Mouse (Mus musculus) layer of hippocampus, adult 11-12 months (tissue): ENCODE measurements around the gene Tas2r116.

ENCODE experiments used
- DNase-seq: peaks from one replicate; pipeline ENCODE4 v3.0.0; 2022; ENCODE audit warnings: low spot score

Gene Tas2r116

DNA sequence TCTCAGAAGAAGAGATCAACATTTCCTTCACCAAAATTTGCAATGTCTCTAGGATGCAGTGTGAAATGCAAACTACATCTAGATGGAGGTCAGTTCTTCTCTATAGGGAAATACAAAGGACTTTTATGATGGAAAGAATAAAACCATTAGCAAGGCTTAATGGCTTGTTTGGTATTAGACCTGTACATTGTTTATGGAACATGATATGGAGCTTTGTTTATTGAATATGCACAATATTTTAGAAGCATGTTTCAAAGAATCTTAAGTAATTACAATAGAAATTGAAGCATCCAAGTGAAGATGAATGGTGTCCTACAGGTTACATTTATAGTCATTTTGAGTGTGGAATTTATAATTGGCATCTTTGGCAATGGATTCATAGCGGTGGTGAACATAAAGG lies at the start of gene Tas2r116:
TSS of gene Tas2r116 (plus strand) at position 301 of the 400 bp plus-strand sequence.
- no peak for DNase-seq

DNA sequence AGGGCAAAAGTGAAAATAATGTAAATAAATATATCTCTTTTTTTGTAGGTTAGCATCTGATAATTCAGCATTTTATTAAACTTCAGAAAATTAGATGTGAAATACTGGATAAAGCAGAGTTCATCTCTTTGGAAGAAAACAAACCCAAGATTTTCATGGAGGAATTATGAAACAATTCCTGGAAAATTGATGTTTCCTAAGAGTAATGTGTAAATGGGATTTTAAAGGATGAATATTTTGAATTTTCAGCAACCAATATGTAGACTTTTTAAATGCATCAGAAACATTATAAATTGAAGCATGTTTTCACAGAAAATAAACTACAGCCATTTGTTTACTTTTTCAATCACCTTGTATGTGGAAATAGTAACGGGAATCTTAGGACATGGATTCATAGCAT lies 8.4 kb upstream of the Tas2r116 start, which contains the start of gene Tas2r123:
TSS of gene Tas2r123 (plus strand) at position 301 of the 400 bp plus-strand sequence.
- no peak for DNase-seq

DNA sequence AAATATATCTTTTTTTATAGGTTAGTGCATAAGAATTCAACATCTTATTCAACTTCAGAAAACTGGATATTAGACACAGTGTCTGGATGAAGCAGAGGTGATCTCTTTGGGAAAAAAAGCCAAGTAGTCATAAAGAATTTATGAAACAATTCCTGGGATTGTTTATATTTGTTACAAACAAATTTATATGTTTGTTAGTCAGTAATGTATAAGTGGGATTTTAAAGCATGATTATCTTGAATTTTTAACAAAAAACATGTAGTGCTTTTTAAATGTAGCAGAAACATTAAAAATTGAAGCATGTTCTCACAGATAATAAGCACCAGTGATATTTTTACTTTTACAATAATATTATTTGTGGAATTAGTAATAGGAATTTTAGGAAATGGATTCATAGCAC lies 12.5 kb downstream of the Tas2r116 start, which contains the start of gene Tas2r110:
TSS of gene Tas2r110 (plus strand) at position 301 of the 400 bp plus-strand sequence.
- no peak for DNase-seq

DNA sequence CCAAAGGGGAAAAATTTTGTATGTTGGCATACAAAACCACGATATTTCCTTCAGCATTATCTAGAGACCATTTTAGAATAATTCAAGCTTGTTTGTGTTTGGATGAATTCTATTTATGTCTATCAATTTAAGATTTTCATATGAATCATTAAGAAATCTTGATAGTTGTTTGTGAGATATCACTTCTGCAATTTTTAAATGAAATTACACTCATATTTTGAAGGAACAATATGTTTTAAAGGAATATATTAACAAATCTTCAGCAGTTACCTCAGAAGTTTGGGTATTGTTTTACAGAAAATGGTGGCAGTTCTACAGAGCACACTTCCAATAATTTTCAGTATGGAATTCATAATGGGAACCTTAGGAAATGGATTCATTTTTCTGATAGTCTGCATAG lies 37.5 kb downstream of the Tas2r116 start, which contains the start of gene Tas2r113:
TSS of gene Tas2r113 (plus strand) at position 301 of the 400 bp plus-strand sequence.
- no peak for DNase-seq
